Mouse (Mus musculus) layer of hippocampus, postnatal 25 days (tissue): ENCODE data around the gene Galnt18. TPM values are rescaled to one million over a fixed set of nuclear protein-coding genes. Genes with fewer than 3 reads are reported as not detected.

Experiments
- DNase-seq, 2 experiments: peaks; one replicate each; pipeline ENCODE4 v3.0.0; 2022; ENCODE audit warnings: mixed read lengths in 2 of 2, low spot score in 1 of 2; ENCODE audit errors: extremely low spot score in 1 of 2
- total RNA-seq, 2 experiments: library from RNA; stranded (reverse); gene quantifications; 2 replicates each; pipeline ENCODE4 v1.2.3; 2021

Galnt18 gene
- total RNA-seq, 2 experiments from 2014 or later = 59.3 to 59.6 TPM

- DNase-seq = no peak
Observed at GRCm38 (mm10) chr7:111588291-111588781, 191.4 kb downstream of the Galnt18 start.

- DNase-seq = no peak
Observed at GRCm38 (mm10) chr7:111580547-111580946, 199.2 kb downstream of the Galnt18 start.

GRCm38 (mm10) chr7:111575096-111575495 lies 204.7 kb downstream of the Galnt18 start:
- DNase-seq = no peak

GRCm38 (mm10) chr7:111572336-111572735 lies 207.4 kb downstream of the Galnt18 start:
- no peak for DNase-seq

- DNase-seq = no peak
Observed at GRCm38 (mm10) chr7:111566838-111567237, 212.9 kb downstream of the Galnt18 start.

GRCm38 (mm10) chr7:111563316-111564110 lies 216.3 kb downstream of the Galnt18 start:
- DNase-seq = no peak

GRCm38 (mm10) chr7:111560097-111560496 lies 219.7 kb downstream of the Galnt18 start:
- DNase-seq = no peak

- DNase-seq = no peak
Observed at GRCm38 (mm10) chr7:111559011-111559410, 220.8 kb downstream of the Galnt18 start.

- no peak for DNase-seq
Observed at GRCm38 (mm10) chr7:111550987-111551386, 228.8 kb downstream of the Galnt18 start.

GRCm38 (mm10) chr7:111547069-111547468 lies 232.7 kb downstream of the Galnt18 start:
- no peak for DNase-seq

GRCm38 (mm10) chr7:111545614-111546013 lies 234.2 kb downstream of the Galnt18 start:
- DNase-seq = no peak

- no peak for DNase-seq
Observed at GRCm38 (mm10) chr7:111537946-111538345, 241.8 kb downstream of the Galnt18 start.

GRCm38 (mm10) chr7:111534826-111535405 lies 244.9 kb downstream of the Galnt18 start:
- no peak for DNase-seq

- DNase-seq = no peak
Observed at GRCm38 (mm10) chr7:111528961-111529643, 250.7 kb downstream of the Galnt18 start.

- DNase-seq = no peak
Observed at GRCm38 (mm10) chr7:111528462-111528861, 251.3 kb downstream of the Galnt18 start.

GRCm38 (mm10) chr7:111520881-111521280 lies 258.9 kb downstream of the Galnt18 start:
- no peak for DNase-seq

- DNase-seq = no peak
Observed at GRCm38 (mm10) chr7:111518581-111519242, 261.1 kb downstream of the Galnt18 start.

- no peak for DNase-seq
Observed at GRCm38 (mm10) chr7:111516882-111517281, 262.9 kb downstream of the Galnt18 start.

GRCm38 (mm10) chr7:111515471-111515870 lies 264.3 kb downstream of the Galnt18 start:
- no peak for DNase-seq

- no peak for DNase-seq
Observed at GRCm38 (mm10) chr7:111509167-111509854, 270.5 kb downstream of the Galnt18 start.
